In the genomic region with DNA sequence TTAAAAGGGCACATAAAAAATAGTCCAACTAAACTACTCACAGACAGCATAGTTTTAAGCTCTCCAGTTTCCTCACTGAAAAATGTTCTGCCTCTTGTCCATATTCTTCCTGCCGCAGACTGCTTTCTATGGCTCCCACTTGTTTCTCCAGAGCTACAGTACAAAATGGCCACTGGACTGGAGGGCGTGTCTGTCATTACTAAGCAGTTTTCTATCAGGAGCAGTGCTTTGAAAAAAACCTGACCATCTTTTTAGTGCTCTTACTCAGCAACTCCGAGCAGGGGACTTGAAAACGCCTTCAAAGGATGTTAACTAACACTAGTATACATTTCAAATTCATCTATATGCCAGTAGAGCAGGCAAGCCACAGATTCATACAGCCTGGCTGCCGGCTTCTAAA, we compare ENCODE assay signal across 11 mouse cellular contexts. TPM values are rescaled to one million over a fixed set of nuclear protein-coding genes. Genes with fewer than 3 reads are reported as not detected.
DNase-seq lines count a peak whose midpoint lies in the region; ATAC-seq and TF ChIP-seq lines count a peak whose summit lies in the region.
"Had no signal": no experiment of that assay in that cellular context is flagged by ENCODE, and none has a peak within 500 bp of the region (broad histone marks: within the 10 kb centered on the region; RNA-seq: fewer than 3 reads in every experiment).

No protein-coding gene starts in this region.

- WGBS in kidney, embryonic 15.5 days: 75% methylated on average over 5 of the region's 5 CpGs

- no peaks in the 10 kb centered on the region for H3K9me3 ChIP-seq in kidney, embryonic 15.5 days (replicated peaks)
- no peaks in the 10 kb centered on the region for H3K9me3 ChIP-seq in ES-E14 (ENCODE audit: control insufficient read depth, insufficient read depth, low read depth, low read length)

- in situ Hi-C loops in ES-E14 (cut with MboI; ENCODE audit: low sequenced_read_pairs in 2 of 2, unreplicated experiment in 2 of 2): no loop called here

- no peak overlapping the region for H3K4me2 ChIP-seq in kidney, embryonic 15.5 days

- no peaks in the 10 kb centered on the region for H3K27me3 ChIP-seq in kidney, embryonic 15.5 days

- 0 out of 2 replicates have a peak, but pooled peaks cover 2% of the 10 kb centered on the region for H3K4me1 ChIP-seq in kidney, embryonic 15.5 days
- 0 out of 4 replicates have a peak, but pooled peaks cover 0 to 2% of the 10 kb centered on the region in 2 experiments for H3K4me1 ChIP-seq in ES-E14 (ENCODE audit: control insufficient read depth in 2 of 2, insufficient read depth in 2 of 2, low read length in 2 of 2, poor library complexity in 1 of 2)

- DNase-seq in kidney, adult 8-10 months: peak; percentile 12 to 21
- no peak for DNase-seq in ES-E14 (ENCODE audit: low read depth, low spot score)
- no peak for DNase-seq in MN1 (ENCODE audit: low spot score)
- no peak for DNase-seq in ovary, postnatal 10 days (ENCODE audit: low spot score)
- DNase-seq: adrenal gland, postnatal 25 days; cerebellum, postnatal 36 days; lung, postnatal 4 days had no signal

- ATAC-seq in kidney, embryonic 15.5 days (replicated peaks; ENCODE audit: low FRiP score): no peak
- ATAC-seq in erythroblast, adult 5-6 weeks (replicated peaks; ENCODE audit: low FRiP score, poor library complexity, severe bottlenecking): peak; percentile 97
- peak; percentile 83 for ATAC-seq in megakaryocyte progenitor cell, adult 5-6 weeks (replicated peaks; ENCODE audit: poor library complexity)
- no peak for ATAC-seq in cerebellum, adult (ENCODE audit: insufficient number of reproducible peaks, low FRiP score, low TSS enrichment)

- no peak overlapping the region for H3K9ac ChIP-seq in kidney, embryonic 15.5 days
- no peak overlapping the region for H3K9ac ChIP-seq in ES-E14 (ENCODE audit: insufficient read depth, low read depth, low read length, poor library complexity, severe bottlenecking)

- H3K27ac ChIP-seq in kidney, embryonic 15.5 days: no peak overlapping the region
- H3K27ac ChIP-seq in ES-E14 (ENCODE audit: insufficient read depth, low read depth, low read length, poor library complexity, severe bottlenecking): no peak overlapping the region

- no peak overlapping the region for H3K4me3 ChIP-seq in kidney, embryonic 15.5 days (replicated peaks)
- no peak overlapping the region for H3K4me3 ChIP-seq in ES-E14 (ENCODE audit: insufficient read depth in 1 of 2, low read depth in 1 of 2, low read length in 2 of 2, poor library complexity in 1 of 2, severe bottlenecking in 1 of 2)

- H3K36me3 ChIP-seq in kidney, embryonic 15.5 days: no peaks in the 10 kb centered on the region
- no peaks in the 10 kb centered on the region for H3K36me3 ChIP-seq in ES-E14 (ENCODE audit: control insufficient read depth, insufficient read depth, low read length, poor library complexity, severe bottlenecking)

TF ChIP-seq in ES-E14, 5 proteins besides CTCF, POLR2A, EP300 and RAD21:
- no peak for TF ChIP-seq HCFC1 (IDR thresholded peaks at IDR 0.05; ENCODE audit: borderline replicate concordance, insufficient read depth, low read length)
- peak; percentile 74 for TF ChIP-seq MAFK (IDR thresholded peaks at IDR 0.05; ENCODE audit: insufficient read depth, low read depth, low read length)

RNA-seq across cellular contexts. Expression of gene Vezt, which starts 15.0 kb away (rescaled TPM):
- 23.6 TPM in 2 replicates for polyA plus RNA-seq in kidney, embryonic 15.5 days (2015; fragmentation: Nextera tagmentation; extraction: Ambion mirVana)
- 13.6 and 18.8 TPM in 2 replicates for total RNA-seq in ES-E14 (2012; rRNA removed)
- total RNA-seq in erythroblast, adult 5-6 weeks (2015; ENCODE audit: low replicate concordance): 12.3 and 25.6 TPM in 2 replicates
- 19.5 and 20.9 TPM in 2 replicates for total RNA-seq in erythroblast, adult 5-6 weeks (2017; ENCODE audit: low replicate concordance)
- total RNA-seq in megakaryocyte progenitor cell, adult 5-6 weeks (2015): 4.9 and 5.8 TPM in 2 replicates
- total RNA-seq in megakaryocyte progenitor cell, adult 5-6 weeks (2017): 16.4 and 16.7 TPM in 2 replicates

RNA-seq across cellular contexts. Expression of gene Fgd6, which starts 15.2 kb away (rescaled TPM):
- polyA plus RNA-seq in kidney, embryonic 15.5 days (2015; fragmentation: Nextera tagmentation; extraction: Ambion mirVana): 3.0 and 3.3 TPM in 2 replicates
- total RNA-seq in ES-E14 (2012; rRNA removed): 3.5 and 4.4 TPM in 2 replicates
- total RNA-seq in erythroblast, adult 5-6 weeks (2015; ENCODE audit: low replicate concordance): 7.5 and 9.2 TPM in 2 replicates
- 8.8 and 9.1 TPM in 2 replicates for total RNA-seq in erythroblast, adult 5-6 weeks (2017; ENCODE audit: low replicate concordance)
- total RNA-seq in megakaryocyte progenitor cell, adult 5-6 weeks (2015): 1.0 and 1.6 TPM in 2 replicates
- 0.58 and 1.6 TPM in 2 replicates for total RNA-seq in megakaryocyte progenitor cell, adult 5-6 weeks (2017)

Comparison
In these comparisons a context has a peak if more than half of its experiments do, and no peak if none do; other contexts are left out.
1. DNase-seq: peak in kidney, adult 8-10 months (2 of 2); none in ES-E14 (single experiment), MN1 (single experiment) and ovary, postnatal 10 days (single experiment).
2. ATAC-seq: peak in erythroblast, adult 5-6 weeks (single experiment) and megakaryocyte progenitor cell, adult 5-6 weeks (single experiment); none in kidney, embryonic 15.5 days (single experiment) and cerebellum, adult (single experiment).